Mouse (Mus musculus) heart, adult 10 weeks (tissue): ENCODE measurements around the gene Kat5. TPM values are rescaled to one million over a fixed set of nuclear protein-coding genes. Genes with fewer than 3 reads are reported as not detected.

Experiments used
- polyA plus RNA-seq: library from polyadenylated mRNA; stranded (reverse); fragments of 350-450 nt; fragmentation: Illumina TruSeq; extraction: RNeasy Lipid Tissue Mini Kit (QIAGEN cat#74804); gene quantifications from one replicate; pipeline ENCODE4 v1.2.3, GENCODE M21; 2014; ENCODE audit warnings: low read depth, low replicate concordance

The Kat5 gene
- polyA plus RNA-seq = 30.9 TPM

DNA sequence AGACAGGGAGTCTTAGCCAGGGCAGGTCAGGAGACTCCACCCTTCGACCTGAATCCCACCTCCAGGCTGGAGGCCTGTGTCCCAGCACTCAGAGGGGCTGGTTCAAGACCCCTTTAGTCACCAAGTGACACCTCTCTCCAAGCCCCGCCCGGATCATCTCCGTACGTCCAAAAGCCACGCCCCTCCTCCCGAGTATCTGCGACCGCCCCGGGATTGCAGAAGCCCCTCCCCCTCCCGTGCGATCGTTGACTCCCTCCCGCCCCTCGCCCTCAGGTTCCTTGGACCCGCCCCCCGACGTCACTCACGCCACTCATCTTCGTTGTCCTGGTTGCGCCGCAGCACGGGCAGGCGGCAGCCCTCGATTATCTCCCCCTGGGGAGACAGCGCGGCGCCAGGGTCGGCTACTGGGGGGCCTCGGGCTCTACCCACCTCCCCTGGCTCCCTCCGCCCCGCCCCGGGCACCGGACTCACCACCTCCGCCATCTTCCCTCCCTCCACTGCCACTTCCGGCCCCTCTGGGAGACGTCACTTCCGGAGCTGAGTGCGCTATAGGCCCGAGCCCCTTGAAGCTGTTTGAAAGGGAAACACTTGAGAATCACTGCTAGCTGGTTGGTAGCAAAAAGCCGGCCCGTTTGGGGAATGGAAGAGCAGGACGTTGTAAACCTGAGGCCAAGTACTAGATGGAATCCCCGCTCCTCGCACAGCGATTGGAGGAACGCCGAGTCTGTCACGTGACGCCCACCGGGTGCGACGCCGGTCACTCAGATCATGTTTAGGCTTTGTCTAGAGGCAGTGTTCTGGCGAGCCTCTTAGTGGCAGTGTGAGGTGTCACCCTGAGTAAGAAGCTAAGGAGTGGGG lies at the start of gene Kat5:
Gene Kat5 (minus strand): TSS at position 691 of the 858 bp plus-strand sequence.

DNA sequence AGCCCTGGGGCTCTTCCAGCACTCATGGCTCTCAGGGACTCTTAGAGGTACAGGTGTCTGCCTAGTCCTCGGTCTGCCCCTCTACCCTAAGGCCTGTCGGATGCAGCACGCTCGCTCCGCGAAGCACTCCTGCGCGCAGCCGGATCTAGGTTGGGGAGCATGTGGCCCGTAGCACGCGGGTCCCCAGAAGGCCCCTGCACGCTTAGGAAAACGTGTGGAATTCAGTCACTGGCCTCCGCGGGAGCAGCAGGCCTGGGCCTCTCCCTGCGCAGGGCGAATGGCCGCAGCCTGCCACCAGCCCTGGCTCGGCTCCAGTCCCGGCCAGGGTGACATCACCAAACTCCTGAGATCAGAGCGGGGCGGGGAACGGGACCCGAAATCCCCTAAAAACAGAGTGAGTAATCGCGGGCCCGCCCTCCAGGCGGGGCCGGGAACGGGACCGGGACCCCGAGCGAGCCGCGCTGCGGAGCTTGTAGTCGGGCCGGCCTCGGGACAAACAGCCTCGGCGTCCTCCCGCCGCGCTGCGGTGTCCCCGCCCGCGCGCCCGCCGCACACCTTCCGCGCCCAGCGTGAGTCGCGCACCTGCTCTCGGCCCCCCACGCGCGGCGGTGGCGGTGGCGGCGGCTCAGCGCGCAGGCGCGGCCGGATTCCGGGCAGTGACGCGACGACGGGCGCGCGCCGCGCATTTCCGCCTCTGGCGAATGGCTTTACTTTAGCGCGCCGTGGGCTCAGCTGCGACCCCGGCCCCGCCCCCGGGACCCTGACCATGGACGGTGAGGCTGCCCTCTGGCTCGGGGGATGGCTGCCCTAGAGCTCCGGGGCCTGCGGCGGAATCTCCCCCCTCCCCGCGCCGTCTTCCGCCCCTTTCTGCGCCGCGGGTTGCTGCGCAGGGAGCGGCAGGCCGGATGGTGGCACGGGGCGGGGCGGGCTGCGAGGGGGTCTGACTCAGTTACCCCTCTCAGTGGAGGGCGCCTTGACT lies 27.3 kb upstream of the Kat5 start, which contains the start of gene Rela:
Gene Rela (plus strand): TSS at position 415 of the 979 bp plus-strand sequence.

DNA sequence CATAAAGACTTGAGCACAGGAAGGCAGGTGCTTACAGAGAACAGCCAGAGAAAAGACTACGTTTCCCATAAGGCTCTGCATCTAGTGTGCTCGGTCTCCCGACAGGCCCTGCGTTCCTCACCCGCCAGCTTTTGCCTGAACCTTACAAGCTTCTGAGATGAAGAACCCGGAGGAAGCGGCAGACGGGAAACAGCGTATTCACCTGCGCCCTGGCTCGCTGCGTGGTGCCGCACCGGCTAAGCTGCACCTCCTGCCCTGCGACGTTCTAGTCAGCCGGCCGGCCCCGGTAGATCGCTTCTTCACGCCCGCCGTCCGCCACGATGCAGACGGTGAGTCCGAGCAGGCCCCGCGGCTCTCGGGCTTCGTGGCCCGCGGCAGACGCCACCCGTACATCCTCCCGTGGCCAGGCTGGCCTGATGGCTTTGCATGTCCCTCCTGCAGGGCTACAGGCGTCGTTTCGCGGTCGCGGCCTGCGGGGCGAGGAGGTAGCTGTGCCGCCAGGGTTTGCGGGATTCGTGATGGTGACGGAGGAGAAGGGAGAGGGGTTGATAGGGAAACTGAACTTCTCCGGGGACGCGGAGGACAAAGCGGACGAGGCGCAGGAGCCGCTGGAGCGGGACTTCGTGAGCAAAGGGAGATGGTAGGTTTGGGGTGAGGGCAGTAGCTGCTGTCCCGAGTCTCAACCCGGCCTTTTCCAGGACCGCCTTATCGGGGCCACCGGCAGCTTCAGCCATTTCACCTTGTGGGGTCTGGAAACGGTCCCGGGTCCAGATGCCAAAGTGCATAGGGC lies 8.1 kb downstream of the Kat5 start, which contains the start of gene Rnaseh2c:
Gene Rnaseh2c (plus strand): TSS at position 122 of the 790 bp plus-strand sequence.

DNA sequence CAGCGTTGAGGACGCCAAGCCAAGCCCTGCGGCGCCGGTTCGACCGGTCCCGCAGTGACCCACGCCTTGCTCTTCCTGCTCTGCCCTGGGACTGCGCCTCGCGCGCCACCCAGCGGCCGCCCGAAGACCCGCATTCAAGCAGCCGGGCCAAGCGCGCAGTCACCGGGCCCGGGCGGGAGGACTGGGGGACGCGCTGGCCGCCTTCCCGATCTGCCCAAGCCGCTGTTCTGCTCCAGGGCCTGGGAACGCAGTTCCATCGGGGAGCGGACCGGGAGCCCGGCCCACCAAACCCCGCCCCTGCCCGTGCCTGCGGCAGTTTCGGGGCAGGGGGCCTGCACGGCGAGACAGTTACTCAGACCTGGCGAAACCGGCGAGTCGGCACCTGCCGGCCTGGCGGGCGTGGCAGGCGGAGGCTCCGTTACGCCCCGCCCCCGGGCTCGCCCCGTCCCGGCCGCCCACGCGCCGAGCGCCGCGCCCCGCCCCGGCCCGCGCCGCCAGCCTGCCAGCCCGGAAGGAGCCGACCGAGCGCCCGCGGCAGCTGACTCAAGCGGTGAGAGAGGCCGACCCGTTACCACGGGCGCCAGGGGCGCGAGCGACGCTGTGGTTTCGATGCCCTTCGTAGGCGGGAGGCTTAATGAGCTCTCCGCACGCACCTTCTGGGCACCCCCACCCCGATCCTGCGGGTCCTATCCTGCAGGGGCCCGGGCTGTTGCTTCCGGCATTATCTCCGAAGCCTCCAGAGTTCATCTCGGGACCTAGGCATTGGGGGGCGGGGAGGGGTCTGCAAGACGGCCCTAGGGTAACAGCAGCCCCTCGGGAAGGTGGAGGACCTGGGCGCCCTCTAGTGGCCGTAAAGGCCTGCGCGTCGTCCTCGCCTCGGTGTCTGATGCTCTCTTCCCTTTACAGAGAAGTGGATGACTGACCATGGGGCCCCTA lies 42.2 kb downstream of the Kat5 start, which contains the start of gene Ap5b1:
Gene Ap5b1 (plus strand): TSS at position 492 of the 936 bp plus-strand sequence.

DNA sequence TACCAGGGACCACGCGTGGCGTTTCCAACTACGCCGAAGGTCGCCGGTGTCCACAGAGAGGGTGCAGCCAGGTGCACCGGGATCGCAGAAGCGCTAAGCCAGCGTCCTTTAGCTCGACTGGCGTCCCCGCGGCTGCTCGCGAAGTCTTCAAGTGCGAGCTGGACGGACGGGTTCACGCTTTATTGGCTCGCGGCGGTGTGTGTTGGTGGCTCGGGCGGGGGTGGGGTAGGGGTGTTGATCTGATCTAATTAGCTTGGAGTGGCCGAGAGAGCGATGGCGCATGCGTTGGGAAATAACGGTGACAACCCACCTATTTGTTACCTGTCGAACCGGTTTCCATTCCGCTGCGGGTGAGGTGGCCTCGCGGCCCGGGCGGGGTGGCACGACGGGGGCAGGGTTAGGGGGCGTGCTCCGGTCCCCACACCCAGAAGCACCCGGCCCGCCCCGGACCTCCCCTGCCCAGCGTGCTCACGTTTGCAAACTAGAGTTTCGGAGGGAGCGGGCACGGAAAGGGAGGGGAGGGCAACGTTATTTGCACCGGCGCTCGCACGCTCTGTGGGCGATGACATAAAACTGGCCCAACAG lies 49.5 kb downstream of the Kat5 start, which contains the start of gene Ovol1:
Gene Ovol1 (minus strand): TSS at position 190 of the 585 bp plus-strand sequence.

Other genes with a start within 250 kb of the Kat5 start
- gene Eif1ad, start 243.5 kb downstream of the Kat5 start, polyA plus RNA-seq = 23.0 TPM
- gene Banf1, start 243.1 kb downstream of the Kat5 start, polyA plus RNA-seq = 122 TPM
- 43.7 TPM for gene Sart1, start 221.5 kb downstream of the Kat5 start, polyA plus RNA-seq
- not detected for gene Tsga10ip, start 207.7 kb downstream of the Kat5 start, polyA plus RNA-seq
- gene Drap1, start 185.3 kb downstream of the Kat5 start, polyA plus RNA-seq = 391 TPM
- gene AI837181, start 185.1 kb downstream of the Kat5 start, polyA plus RNA-seq = 33.9 TPM
- not detected for gene Fosl1, start 162.7 kb downstream of the Kat5 start, polyA plus RNA-seq
- gene Ccdc85b, start 152.3 kb downstream of the Kat5 start, polyA plus RNA-seq = 6.9 TPM
- 44.4 TPM for gene Fibp, start 149.6 kb downstream of the Kat5 start, polyA plus RNA-seq
- not detected for gene Ctsw, start 141.7 kb downstream of the Kat5 start, polyA plus RNA-seq
- gene Efemp2, start 136.3 kb downstream of the Kat5 start, polyA plus RNA-seq = 14.6 TPM
- 33.4 TPM for gene Mus81, start 121.8 kb downstream of the Kat5 start, polyA plus RNA-seq
- 173 TPM for gene Cfl1, start 119.8 kb downstream of the Kat5 start, polyA plus RNA-seq
- 1.8 TPM for gene 1700020D05Rik, start 106.5 kb downstream of the Kat5 start, polyA plus RNA-seq
- 10.1 TPM for gene Snx32, start 99.7 kb downstream of the Kat5 start, polyA plus RNA-seq
- not detected for gene Ovol1, start 49.6 kb downstream of the Kat5 start, polyA plus RNA-seq
- gene Ap5b1, start 42.2 kb downstream of the Kat5 start, polyA plus RNA-seq = 1.9 TPM
- 28.9 TPM for gene Rnaseh2c, start 8.4 kb downstream of the Kat5 start, polyA plus RNA-seq
- 30.4 TPM for gene Rela, start 27.2 kb upstream of the Kat5 start, polyA plus RNA-seq
- gene Sipa1, start 53.5 kb upstream of the Kat5 start, polyA plus RNA-seq = 16.2 TPM
- gene Map3k11, start 78.5 kb upstream of the Kat5 start, polyA plus RNA-seq = 22.2 TPM
- 22.7 TPM for gene Pcnx3, start 78.7 kb upstream of the Kat5 start, polyA plus RNA-seq
- not detected for gene Kcnk7, start 94.1 kb upstream of the Kat5 start, polyA plus RNA-seq
- 120 TPM for gene Ehbp1l1, start 116.1 kb upstream of the Kat5 start, polyA plus RNA-seq
- 27.2 TPM for gene Fam89b, start 119.4 kb upstream of the Kat5 start, polyA plus RNA-seq
- gene Ltbp3, start 130.7 kb upstream of the Kat5 start, polyA plus RNA-seq = 41.9 TPM
- 64.9 TPM for gene Scyl1, start 161.2 kb upstream of the Kat5 start, polyA plus RNA-seq